Mouse (Mus musculus): Measurements from ENCODE around the gene Me3. TPM values are rescaled to one million over a fixed set of nuclear protein-coding genes. Genes with fewer than 3 reads are reported as not detected.

Me3 gene
- polyA plus RNA-seq, 1 experiment from 2014 or later = 0.18 TPM

Other genes starting within 250 kb of the Me3 start
- gene Tmem135, start 228.2 kb upstream of the Me3 start, polyA plus RNA-seq (2015; fragmentation: Nextera tagmentation; extraction: Ambion mirVana) = 17.6 and 18.6 TPM in 2 replicates
- gene Fzd4, start 228.0 kb upstream of the Me3 start, polyA plus RNA-seq (2015; fragmentation: Nextera tagmentation; extraction: Ambion mirVana) = 2.0 and 2.6 TPM in 2 replicates
- 4.6 and 5.0 TPM in 2 replicates for gene Prss23, start 105.2 kb upstream of the Me3 start, polyA plus RNA-seq (2015; fragmentation: Nextera tagmentation; extraction: Ambion mirVana)

All from liver, embryonic 16.5 days (tissue).